Mouse (Mus musculus): ENCODE results near the gene Zp3. TPM values are rescaled to one million over a fixed set of nuclear protein-coding genes. Genes with fewer than 3 reads are reported as not detected.

The Zp3 gene
- polyA plus RNA-seq, 1 experiment, result not detected

- Histone ChIP-seq H3K79me3 (ENCODE audit: low read depth) (no peaks in the 10 kb centered on the region), H3ac (ENCODE audit: control insufficient read depth, insufficient read length, low read depth) (no peak overlapping the region), H3K4me3 (ENCODE audit: insufficient read depth, poor library complexity, severe bottlenecking) (no peak overlapping the region), H3K36me3 (ENCODE audit: control insufficient read depth, insufficient read depth) (no peaks in the 10 kb centered on the region), H3K27me3 (ENCODE audit: control insufficient read depth, insufficient read depth, insufficient read length) (no peaks in the 10 kb centered on the region), H3K79me2 (ENCODE audit: control insufficient read depth, insufficient read depth) (no peaks in the 10 kb centered on the region)
- TF ChIP-seq USF1 (IDR thresholded peaks at IDR 0.05; ENCODE audit: low read depth), result no peak
- no peak for TF ChIP-seq CEBPB (IDR thresholded peaks at IDR 0.05; ENCODE audit: low read depth)
- no peak for TF ChIP-seq MYOD1 (IDR thresholded peaks at IDR 0.05; ENCODE audit: control insufficient read depth, insufficient read length, low read depth)
- TF ChIP-seq CTCF (IDR thresholded peaks at IDR 0.05; ENCODE audit: control insufficient read depth, insufficient read depth, insufficient read length), result no peak
- no peak for TF ChIP-seq MYOG (IDR thresholded peaks at IDR 0.05; ENCODE audit: control insufficient read depth, extremely low read depth, insufficient read length)
- TF ChIP-seq FOSL1 (IDR thresholded peaks at IDR 0.05; ENCODE audit: insufficient read depth, low read length, poor library complexity, severe bottlenecking), result no peak
- TF ChIP-seq MAX (IDR thresholded peaks at IDR 0.05), result no peak
These were observed 7.3 kb downstream of the Zp3 start for GRCm38 (mm10) chr5:135987248-135987647.

GRCm38 (mm10) chr5:135990601-135991000, 10.7 kb downstream of the Zp3 start:
- H3K79me2 ChIP-seq (ENCODE audit: control insufficient read depth, insufficient read depth), result peaks cover 9% of the 10 kb centered on the region
- no peak for TF ChIP-seq MAX (IDR thresholded peaks at IDR 0.05)
- no peak for TF ChIP-seq CEBPB (IDR thresholded peaks at IDR 0.05; ENCODE audit: low read depth)
- TF ChIP-seq MYOD1 (IDR thresholded peaks at IDR 0.05; ENCODE audit: control insufficient read depth, insufficient read length, low read depth), result no peak
- no peak overlapping the region for H3ac ChIP-seq (ENCODE audit: control insufficient read depth, insufficient read length, low read depth)
- H3K4me3 ChIP-seq (ENCODE audit: insufficient read depth, poor library complexity, severe bottlenecking), result no peak overlapping the region
- H3K36me3 ChIP-seq (ENCODE audit: control insufficient read depth, insufficient read depth), result no peaks in the 10 kb centered on the region
- H3K79me3 ChIP-seq (ENCODE audit: low read depth), result peaks cover 4% of the 10 kb centered on the region
- H3K27me3 ChIP-seq (ENCODE audit: control insufficient read depth, insufficient read depth, insufficient read length), result no peaks in the 10 kb centered on the region

GRCm38 (mm10) chr5:135993381-135993965, 13.6 kb downstream of the Zp3 start:
- Histone ChIP-seq H3K79me3 (ENCODE audit: low read depth) (peaks cover 6% of the 10 kb centered on the region), H3K36me3 (ENCODE audit: control insufficient read depth, insufficient read depth) (peaks cover 16% of the 10 kb centered on the region), H3ac (ENCODE audit: control insufficient read depth, insufficient read length, low read depth) (no peak overlapping the region), H3K4me3 (ENCODE audit: insufficient read depth, poor library complexity, severe bottlenecking) (no peak overlapping the region), H3K79me2 (ENCODE audit: control insufficient read depth, insufficient read depth) (peaks cover 29% of the 10 kb centered on the region), H3K27me3 (ENCODE audit: control insufficient read depth, insufficient read depth, insufficient read length) (no peaks in the 10 kb centered on the region)
- TF ChIP-seq CTCF (IDR thresholded peaks at IDR 0.05; ENCODE audit: control insufficient read depth, insufficient read depth, insufficient read length) (no peak), MYOG (IDR thresholded peaks at IDR 0.05; ENCODE audit: control insufficient read depth, extremely low read depth, insufficient read length) (no peak), FOSL1 (IDR thresholded peaks at IDR 0.05; ENCODE audit: insufficient read depth, low read length, poor library complexity, severe bottlenecking) (no peak)

GRCm38 (mm10) chr5:135994335-135994724, 14.4 kb downstream of the Zp3 start:
- peaks cover 29% of the 10 kb centered on the region for H3K79me2 ChIP-seq (ENCODE audit: control insufficient read depth, insufficient read depth)
- no peak overlapping the region for H3ac ChIP-seq (ENCODE audit: control insufficient read depth, insufficient read length, low read depth)
- H3K27me3 ChIP-seq (ENCODE audit: control insufficient read depth, insufficient read depth, insufficient read length), result no peaks in the 10 kb centered on the region
- no peak overlapping the region for H3K4me3 ChIP-seq (ENCODE audit: insufficient read depth, poor library complexity, severe bottlenecking)
- peaks cover 6% of the 10 kb centered on the region for H3K79me3 ChIP-seq (ENCODE audit: low read depth)
- peaks cover 21% of the 10 kb centered on the region for H3K36me3 ChIP-seq (ENCODE audit: control insufficient read depth, insufficient read depth)
- TF ChIP-seq CEBPB (IDR thresholded peaks at IDR 0.05; ENCODE audit: low read depth) (no peak), CTCF (IDR thresholded peaks at IDR 0.05; ENCODE audit: control insufficient read depth, insufficient read depth, insufficient read length) (no peak), MAX (IDR thresholded peaks at IDR 0.05) (no peak), MYOG (IDR thresholded peaks at IDR 0.05; ENCODE audit: control insufficient read depth, extremely low read depth, insufficient read length) (no peak), MYOD1 (IDR thresholded peaks at IDR 0.05; ENCODE audit: control insufficient read depth, insufficient read length, low read depth) (no peak), FOSL1 (IDR thresholded peaks at IDR 0.05; ENCODE audit: insufficient read depth, low read length, poor library complexity, severe bottlenecking) (no peak), USF1 (IDR thresholded peaks at IDR 0.05; ENCODE audit: low read depth) (no peak)

- Histone ChIP-seq H3K79me2 (ENCODE audit: control insufficient read depth, insufficient read depth) (peaks cover 36% of the 10 kb centered on the region), H3ac (ENCODE audit: control insufficient read depth, insufficient read length, low read depth) (peak within 1 kb of the TSS; percentile 74), H3K27me3 (ENCODE audit: control insufficient read depth, insufficient read depth, insufficient read length) (no peaks in the 10 kb centered on the region), H3K4me3 (ENCODE audit: insufficient read depth, poor library complexity, severe bottlenecking) (peak within 1 kb of the TSS; percentile 40), H3K36me3 (ENCODE audit: control insufficient read depth, insufficient read depth) (peaks cover 24% of the 10 kb centered on the region), H3K79me3 (ENCODE audit: low read depth) (peaks cover 6% of the 10 kb centered on the region)
- no peak for TF ChIP-seq MYOD1 (IDR thresholded peaks at IDR 0.05; ENCODE audit: control insufficient read depth, insufficient read length, low read depth)
- no peak for TF ChIP-seq USF1 (IDR thresholded peaks at IDR 0.05; ENCODE audit: low read depth)
- TF ChIP-seq CEBPB (IDR thresholded peaks at IDR 0.05; ENCODE audit: low read depth), result no peak
- no peak for TF ChIP-seq MAX (IDR thresholded peaks at IDR 0.05)
- TF ChIP-seq MYOG (IDR thresholded peaks at IDR 0.05; ENCODE audit: control insufficient read depth, extremely low read depth, insufficient read length), result no peak
- TF ChIP-seq CTCF (IDR thresholded peaks at IDR 0.05; ENCODE audit: control insufficient read depth, insufficient read depth, insufficient read length), result peak; percentile 33
- no peak for TF ChIP-seq FOSL1 (IDR thresholded peaks at IDR 0.05; ENCODE audit: insufficient read depth, low read length, poor library complexity, severe bottlenecking)
These were observed 15.1 kb downstream of the Zp3 start, which contains the start of gene Dtx2 for GRCm38 (mm10) chr5:135994725-135995687. Gene Dtx2, plus strand, starts transcription at chr5:135994800.
